Mouse (Mus musculus): ENCODE results near the gene Dnaaf1.

DNA sequence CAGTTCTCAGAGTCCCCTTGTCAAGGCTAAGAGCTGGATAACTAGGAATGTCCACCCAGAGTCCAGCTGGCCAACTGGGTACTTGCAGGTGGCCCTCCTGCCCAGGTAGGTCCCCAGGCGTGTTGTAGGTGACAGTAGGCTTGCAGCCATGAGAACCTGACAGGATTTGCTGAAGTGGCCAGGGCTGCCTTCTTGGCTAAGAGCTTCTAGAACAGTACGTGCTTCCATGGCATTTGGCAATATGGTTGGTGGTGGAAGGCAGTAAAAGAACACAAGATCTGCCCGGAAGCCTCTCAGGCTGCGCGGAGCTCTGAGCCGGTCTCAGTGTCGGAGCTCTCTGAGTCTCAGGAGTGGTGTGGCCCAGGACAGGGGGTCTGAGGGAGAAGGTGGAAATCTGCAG, 49.9 kb downstream of the Dnaaf1 start:
- TF ChIP-seq TAL1 (IDR thresholded peaks at IDR 0.05; ENCODE audit: low read length) = no peak
- no peak for TF ChIP-seq GATA1 (IDR thresholded peaks at IDR 0.05; ENCODE audit: low read length)
